Mouse (Mus musculus): ENCODE data around the gene Nkain2. TPM values are rescaled to one million over a fixed set of nuclear protein-coding genes. Genes with fewer than 3 reads are reported as not detected.

Nkain2 gene
- polyA plus RNA-seq, 1 experiment, result 0.16 TPM

GRCm38 (mm10) chr10:32639173-32639572, 251.1 kb downstream of the Nkain2 start:
- H3ac ChIP-seq (ENCODE audit: control insufficient read depth, insufficient read length, low read depth), result no peak overlapping the region
- no peak for TF ChIP-seq FOSL1 (IDR thresholded peaks at IDR 0.05; ENCODE audit: insufficient read depth, low read length, poor library complexity, severe bottlenecking)
- TF ChIP-seq MYOG (IDR thresholded peaks at IDR 0.05; ENCODE audit: control insufficient read depth, extremely low read depth, insufficient read length), result no peak
- TF ChIP-seq CEBPB (IDR thresholded peaks at IDR 0.05; ENCODE audit: low read depth), result no peak
- no peak for TF ChIP-seq USF1 (IDR thresholded peaks at IDR 0.05; ENCODE audit: low read depth)
- TF ChIP-seq CTCF (IDR thresholded peaks at IDR 0.05; ENCODE audit: control insufficient read depth, insufficient read depth, insufficient read length), result no peak
- TF ChIP-seq MAX (IDR thresholded peaks at IDR 0.05), result no peak
- no peak for TF ChIP-seq MYOD1 (IDR thresholded peaks at IDR 0.05; ENCODE audit: control insufficient read depth, insufficient read length, low read depth)

GRCm38 (mm10) chr10:32631043-32631442, 259.2 kb downstream of the Nkain2 start:
- Histone ChIP-seq H3ac (ENCODE audit: control insufficient read depth, insufficient read length, low read depth) (no peak overlapping the region), H3K79me2 (ENCODE audit: control insufficient read depth, insufficient read depth) (no peaks in the 10 kb centered on the region), H3K36me3 (ENCODE audit: control insufficient read depth, insufficient read depth) (no peaks in the 10 kb centered on the region), H3K79me3 (ENCODE audit: low read depth) (no peaks in the 10 kb centered on the region), H3K4me3 (ENCODE audit: insufficient read depth, poor library complexity, severe bottlenecking) (no peak overlapping the region), H3K27me3 (ENCODE audit: control insufficient read depth, insufficient read depth, insufficient read length) (no peaks in the 10 kb centered on the region)
- no peak for TF ChIP-seq FOSL1 (IDR thresholded peaks at IDR 0.05; ENCODE audit: insufficient read depth, low read length, poor library complexity, severe bottlenecking)
- TF ChIP-seq CEBPB (IDR thresholded peaks at IDR 0.05; ENCODE audit: low read depth), result no peak
- TF ChIP-seq USF1 (IDR thresholded peaks at IDR 0.05; ENCODE audit: low read depth), result no peak
- TF ChIP-seq MYOG (IDR thresholded peaks at IDR 0.05; ENCODE audit: control insufficient read depth, extremely low read depth, insufficient read length), result no peak
- no peak for TF ChIP-seq MAX (IDR thresholded peaks at IDR 0.05)
- no peak for TF ChIP-seq MYOD1 (IDR thresholded peaks at IDR 0.05; ENCODE audit: control insufficient read depth, insufficient read length, low read depth)
- TF ChIP-seq CTCF (IDR thresholded peaks at IDR 0.05; ENCODE audit: control insufficient read depth, insufficient read depth, insufficient read length), result no peak

More at GRCm38 (mm10) chr10:32639173-32639572, 251.1 kb downstream of the Nkain2 start:
- Histone ChIP-seq H3K36me3 (ENCODE audit: control insufficient read depth, insufficient read depth) (no peaks in the 10 kb centered on the region), H3K4me3 (ENCODE audit: insufficient read depth, poor library complexity, severe bottlenecking) (no peak overlapping the region), H3K79me2 (ENCODE audit: control insufficient read depth, insufficient read depth) (no peaks in the 10 kb centered on the region), H3K27me3 (ENCODE audit: control insufficient read depth, insufficient read depth, insufficient read length) (no peaks in the 10 kb centered on the region), H3K79me3 (ENCODE audit: low read depth) (no peaks in the 10 kb centered on the region)

- H3K36me3 ChIP-seq (ENCODE audit: control insufficient read depth, insufficient read depth), result no peaks in the 10 kb centered on the region
- no peak overlapping the region for H3ac ChIP-seq (ENCODE audit: control insufficient read depth, insufficient read length, low read depth)
- H3K79me2 ChIP-seq (ENCODE audit: control insufficient read depth, insufficient read depth), result no peaks in the 10 kb centered on the region
- no peak overlapping the region for H3K4me3 ChIP-seq (ENCODE audit: insufficient read depth, poor library complexity, severe bottlenecking)
- H3K27me3 ChIP-seq (ENCODE audit: control insufficient read depth, insufficient read depth, insufficient read length), result no peaks in the 10 kb centered on the region
- no peaks in the 10 kb centered on the region for H3K79me3 ChIP-seq (ENCODE audit: low read depth)
- no peak for TF ChIP-seq MAX (IDR thresholded peaks at IDR 0.05)
These were observed 285.8 kb downstream of the Nkain2 start for GRCm38 (mm10) chr10:32604448-32604847.

- no peak for TF ChIP-seq CEBPB (IDR thresholded peaks at IDR 0.05; ENCODE audit: low read depth)
- TF ChIP-seq MYOD1 (IDR thresholded peaks at IDR 0.05; ENCODE audit: control insufficient read depth, insufficient read length, low read depth), result no peak
- TF ChIP-seq MYOG (IDR thresholded peaks at IDR 0.05; ENCODE audit: control insufficient read depth, extremely low read depth, insufficient read length), result no peak
- no peak for TF ChIP-seq CTCF (IDR thresholded peaks at IDR 0.05; ENCODE audit: control insufficient read depth, insufficient read depth, insufficient read length)
- no peak for TF ChIP-seq MAX (IDR thresholded peaks at IDR 0.05)
- no peak for TF ChIP-seq FOSL1 (IDR thresholded peaks at IDR 0.05; ENCODE audit: insufficient read depth, low read length, poor library complexity, severe bottlenecking)
- no peak for TF ChIP-seq USF1 (IDR thresholded peaks at IDR 0.05; ENCODE audit: low read depth)
- Histone ChIP-seq H3K79me3 (ENCODE audit: low read depth) (no peaks in the 10 kb centered on the region), H3K36me3 (ENCODE audit: control insufficient read depth, insufficient read depth) (no peaks in the 10 kb centered on the region), H3K4me3 (ENCODE audit: insufficient read depth, poor library complexity, severe bottlenecking) (no peak overlapping the region), H3ac (ENCODE audit: control insufficient read depth, insufficient read length, low read depth) (no peak overlapping the region), H3K79me2 (ENCODE audit: control insufficient read depth, insufficient read depth) (no peaks in the 10 kb centered on the region), H3K27me3 (ENCODE audit: control insufficient read depth, insufficient read depth, insufficient read length) (no peaks in the 10 kb centered on the region)
These were observed 287.5 kb downstream of the Nkain2 start for GRCm38 (mm10) chr10:32602798-32603197.

- Histone ChIP-seq H3K79me2 (ENCODE audit: control insufficient read depth, insufficient read depth) (no peaks in the 10 kb centered on the region), H3K4me3 (ENCODE audit: insufficient read depth, poor library complexity, severe bottlenecking) (no peak overlapping the region), H3K79me3 (ENCODE audit: low read depth) (no peaks in the 10 kb centered on the region), H3ac (ENCODE audit: control insufficient read depth, insufficient read length, low read depth) (no peak overlapping the region), H3K27me3 (ENCODE audit: control insufficient read depth, insufficient read depth, insufficient read length) (no peaks in the 10 kb centered on the region), H3K36me3 (ENCODE audit: control insufficient read depth, insufficient read depth) (no peaks in the 10 kb centered on the region)
- no peak for TF ChIP-seq MYOD1 (IDR thresholded peaks at IDR 0.05; ENCODE audit: control insufficient read depth, insufficient read length, low read depth)
- no peak for TF ChIP-seq MAX (IDR thresholded peaks at IDR 0.05)
- TF ChIP-seq FOSL1 (IDR thresholded peaks at IDR 0.05; ENCODE audit: insufficient read depth, low read length, poor library complexity, severe bottlenecking), result no peak
- no peak for TF ChIP-seq CTCF (IDR thresholded peaks at IDR 0.05; ENCODE audit: control insufficient read depth, insufficient read depth, insufficient read length)
- no peak for TF ChIP-seq MYOG (IDR thresholded peaks at IDR 0.05; ENCODE audit: control insufficient read depth, extremely low read depth, insufficient read length)
- no peak for TF ChIP-seq CEBPB (IDR thresholded peaks at IDR 0.05; ENCODE audit: low read depth)
- no peak for TF ChIP-seq USF1 (IDR thresholded peaks at IDR 0.05; ENCODE audit: low read depth)
These were observed 295.3 kb downstream of the Nkain2 start for GRCm38 (mm10) chr10:32594998-32595397.

- TF ChIP-seq MYOD1 (IDR thresholded peaks at IDR 0.05; ENCODE audit: control insufficient read depth, insufficient read length, low read depth) (no peak), FOSL1 (IDR thresholded peaks at IDR 0.05; ENCODE audit: insufficient read depth, low read length, poor library complexity, severe bottlenecking) (no peak), CEBPB (IDR thresholded peaks at IDR 0.05; ENCODE audit: low read depth) (no peak), USF1 (IDR thresholded peaks at IDR 0.05; ENCODE audit: low read depth) (no peak), MYOG (IDR thresholded peaks at IDR 0.05; ENCODE audit: control insufficient read depth, extremely low read depth, insufficient read length) (no peak), MAX (IDR thresholded peaks at IDR 0.05) (no peak), CTCF (IDR thresholded peaks at IDR 0.05; ENCODE audit: control insufficient read depth, insufficient read depth, insufficient read length) (no peak)
- Histone ChIP-seq H3K27me3 (ENCODE audit: control insufficient read depth, insufficient read depth, insufficient read length) (no peaks in the 10 kb centered on the region), H3K4me3 (ENCODE audit: insufficient read depth, poor library complexity, severe bottlenecking) (no peak overlapping the region), H3K36me3 (ENCODE audit: control insufficient read depth, insufficient read depth) (no peaks in the 10 kb centered on the region), H3K79me2 (ENCODE audit: control insufficient read depth, insufficient read depth) (no peaks in the 10 kb centered on the region), H3ac (ENCODE audit: control insufficient read depth, insufficient read length, low read depth) (no peak overlapping the region), H3K79me3 (ENCODE audit: low read depth) (no peaks in the 10 kb centered on the region)
These were observed 313.0 kb downstream of the Nkain2 start for GRCm38 (mm10) chr10:32577276-32577580.

Measured in C2C12 (cell line).